ENCODE assay signal across 16 mouse cellular contexts in genomic region chr9:58662007-58662406, GRCm38 (mm10).
DNase-seq lines count a peak whose midpoint lies in the region; ATAC-seq and TF ChIP-seq lines count a peak whose summit lies in the region.
"Had no signal": no experiment of that assay in that cellular context is flagged by ENCODE, and none has a peak within 500 bp of the region (broad histone marks: within the 10 kb centered on the region; RNA-seq: fewer than 3 reads in every experiment).

No protein-coding gene starts in this region.

- no peak for DNase-seq in forebrain, postnatal 0 days
- DNase-seq in lung, embryonic 14.5 days = no peak
- DNase-seq in lung, postnatal 4 days = no peak
- DNase-seq in liver, postnatal 0 days = no peak
- DNase-seq in ovary, postnatal 36 days (ENCODE audit: low spot score) = no peak
- DNase-seq: adrenal gland, postnatal 14 days; heart, adult 18-20 months; heart, postnatal 4 days; kidney, postnatal 4 days; spleen, adult 18-20 months had no signal

- WGBS in forebrain, postnatal 0 days = 93% methylated on average over 4 of the region's 4 CpGs
- WGBS in forebrain, embryonic 16.5 days = 90% methylated on average over 4 of the region's 4 CpGs
- 88% methylated on average over 4 of the region's 4 CpGs for WGBS in lung, embryonic 14.5 days
- WGBS in bone marrow, adult 2 months = 87% methylated on average over 4 of the region's 4 CpGs
- WGBS in liver, postnatal 0 days (ENCODE audit: insufficient replicate concordance) = 89% methylated on average over 4 of the region's 4 CpGs

- H3K4me1 ChIP-seq in forebrain, postnatal 0 days (ENCODE audit: insufficient read depth) = no peaks in the 10 kb centered on the region
- no peaks in the 10 kb centered on the region for H3K4me1 ChIP-seq in forebrain, embryonic 16.5 days (replicated peaks; ENCODE audit: control insufficient read depth, insufficient read depth, low read length)
- no peaks in the 10 kb centered on the region for H3K4me1 ChIP-seq in lung, embryonic 14.5 days (ENCODE audit: insufficient read depth)
- H3K4me1 ChIP-seq in bone marrow, adult 2 months (ENCODE audit: control insufficient read depth, insufficient read depth, low read length) = peaks cover 9% of the 10 kb centered on the region
- H3K4me1 ChIP-seq in liver, postnatal 0 days (ENCODE audit: insufficient read depth) = peaks cover 34% of the 10 kb centered on the region
- H3K4me1 ChIP-seq: midbrain, embryonic 12.5 days had no signal

- H3K36me3 ChIP-seq in forebrain, postnatal 0 days (ENCODE audit: insufficient read depth) = peaks cover 27% of the 10 kb centered on the region; the same call in 1 of the 2 replicates
- H3K36me3 ChIP-seq in forebrain, embryonic 16.5 days (ENCODE audit: control insufficient read depth, insufficient read depth) = peaks cover 4% of the 10 kb centered on the region
- peaks cover 39% of the 10 kb centered on the region; the same call in 1 of the 2 replicates for H3K36me3 ChIP-seq in lung, embryonic 14.5 days (ENCODE audit: insufficient read depth)
- peaks cover 23% of the 10 kb centered on the region for H3K36me3 ChIP-seq in liver, postnatal 0 days (replicated peaks; ENCODE audit: insufficient read depth, low read length)

- H3K4me3 ChIP-seq in forebrain, postnatal 0 days (ENCODE audit: low read depth, low read length) = no peak overlapping the region
- no peak overlapping the region for H3K4me3 ChIP-seq in forebrain, embryonic 16.5 days (replicated peaks; ENCODE audit: low read length)
- H3K4me3 ChIP-seq in lung, embryonic 14.5 days (ENCODE audit: low read depth, low read length) = no peak overlapping the region
- H3K4me3 ChIP-seq in bone marrow, adult 2 months (replicated peaks; ENCODE audit: control insufficient read depth, low read depth, low read length) = no peak overlapping the region
- no peak overlapping the region for H3K4me3 ChIP-seq in liver, postnatal 0 days (ENCODE audit: low read depth, low read length)
- H3K4me3 ChIP-seq: erythroblast, embryonic 14.5 days; left cerebral cortex, adult 2 months; midbrain, embryonic 12.5 days had no signal

- no peak overlapping the region for H3K4me2 ChIP-seq in forebrain, postnatal 0 days (ENCODE audit: low read depth)
- no peak overlapping the region for H3K4me2 ChIP-seq in forebrain, embryonic 16.5 days (ENCODE audit: low read length)
- H3K4me2 ChIP-seq in lung, embryonic 14.5 days = no peak overlapping the region
- H3K4me2 ChIP-seq in liver, postnatal 0 days (ENCODE audit: low read depth, low read length) = no peak overlapping the region
- H3K4me2 ChIP-seq: midbrain, embryonic 12.5 days had no signal

- ATAC-seq in forebrain, postnatal 0 days = no peak
- no peak for ATAC-seq in forebrain, embryonic 16.5 days
- ATAC-seq in lung, embryonic 14.5 days (ENCODE audit: insufficient read depth) = no peak
- ATAC-seq in liver, postnatal 0 days = no peak
- no peak for ATAC-seq in cerebellum, adult (ENCODE audit: insufficient number of reproducible peaks, low FRiP score, low TSS enrichment)

- H3K27me3 ChIP-seq in forebrain, postnatal 0 days (ENCODE audit: insufficient read depth, low read length) = no peaks in the 10 kb centered on the region
- no peaks in the 10 kb centered on the region for H3K27me3 ChIP-seq in forebrain, embryonic 16.5 days (replicated peaks; ENCODE audit: control insufficient read depth, insufficient read depth, low read length)
- H3K27me3 ChIP-seq in lung, embryonic 14.5 days (ENCODE audit: insufficient read depth, low read length) = no peaks in the 10 kb centered on the region
- H3K27me3 ChIP-seq in liver, postnatal 0 days (ENCODE audit: insufficient read depth, low read length) = no peaks in the 10 kb centered on the region
- H3K27me3 ChIP-seq: midbrain, embryonic 12.5 days had no signal

- no peak for TF ChIP-seq EP300 in liver, postnatal 0 days (IDR thresholded peaks at IDR 0.05; ENCODE audit: low read depth)

- no peak for TF ChIP-seq POLR2A in bone marrow, adult 2 months (IDR thresholded peaks at IDR 0.05; ENCODE audit: borderline replicate concordance, control insufficient read depth, low read depth, low read length)

- no peaks in the 10 kb centered on the region for H3K9me3 ChIP-seq in forebrain, postnatal 0 days (ENCODE audit: low read length)
- H3K9me3 ChIP-seq in forebrain, embryonic 16.5 days (ENCODE audit: control insufficient read depth, low read length) = no peaks in the 10 kb centered on the region
- no peaks in the 10 kb centered on the region for H3K9me3 ChIP-seq in lung, embryonic 14.5 days (ENCODE audit: low read depth, low read length)
- no peaks in the 10 kb centered on the region for H3K9me3 ChIP-seq in liver, postnatal 0 days (ENCODE audit: low read length)
- H3K9me3 ChIP-seq: midbrain, embryonic 12.5 days had no signal

- no peak overlapping the region for H3K9ac ChIP-seq in forebrain, postnatal 0 days
- no peak overlapping the region for H3K9ac ChIP-seq in forebrain, embryonic 16.5 days (replicated peaks; ENCODE audit: low read depth, low read length)
- H3K9ac ChIP-seq in lung, embryonic 14.5 days = no peak overlapping the region
- H3K9ac ChIP-seq in liver, postnatal 0 days (replicated peaks) = no peak overlapping the region
- H3K9ac ChIP-seq: midbrain, embryonic 12.5 days had no signal

- no peak overlapping the region for H3K27ac ChIP-seq in forebrain, postnatal 0 days (ENCODE audit: low read depth, low read length)
- H3K27ac ChIP-seq in forebrain, embryonic 16.5 days (ENCODE audit: low read length) = no peak overlapping the region
- H3K27ac ChIP-seq in lung, embryonic 14.5 days (ENCODE audit: low read depth) = no peak overlapping the region
- H3K27ac ChIP-seq in bone marrow, adult 2 months (ENCODE audit: control insufficient read depth, insufficient read depth, low read depth, low read length, poor library complexity) = no peak overlapping the region
- H3K27ac ChIP-seq in liver, postnatal 0 days (ENCODE audit: low read depth) = peak overlapping the region; percentile 51; the same call in 1 of the 2 replicates
- H3K27ac ChIP-seq: left cerebral cortex, adult 2 months; midbrain, embryonic 12.5 days had no signal

- TF ChIP-seq CTCF in forebrain, postnatal 0 days (IDR thresholded peaks at IDR 0.05; ENCODE audit: low read depth) = peak; percentile 27; the same call in 1 of the 2 replicates
- TF ChIP-seq CTCF in lung, embryonic 14.5 days (IDR thresholded peaks at IDR 0.05; ENCODE audit: low read depth) = peak; percentile 14; the same call in 1 of the 2 replicates
- TF ChIP-seq CTCF in bone marrow, adult 2 months (IDR thresholded peaks at IDR 0.05; ENCODE audit: control insufficient read depth, insufficient read depth, low read length) = peak; percentile 35; the same call in 1 of the 2 replicates
- peak; percentile 60 for TF ChIP-seq CTCF in liver, postnatal 0 days (IDR thresholded peaks at IDR 0.05; ENCODE audit: low read depth)
